Comparison of ENCODE assay signal across 8 mouse cellular contexts in the genomic region with DNA sequence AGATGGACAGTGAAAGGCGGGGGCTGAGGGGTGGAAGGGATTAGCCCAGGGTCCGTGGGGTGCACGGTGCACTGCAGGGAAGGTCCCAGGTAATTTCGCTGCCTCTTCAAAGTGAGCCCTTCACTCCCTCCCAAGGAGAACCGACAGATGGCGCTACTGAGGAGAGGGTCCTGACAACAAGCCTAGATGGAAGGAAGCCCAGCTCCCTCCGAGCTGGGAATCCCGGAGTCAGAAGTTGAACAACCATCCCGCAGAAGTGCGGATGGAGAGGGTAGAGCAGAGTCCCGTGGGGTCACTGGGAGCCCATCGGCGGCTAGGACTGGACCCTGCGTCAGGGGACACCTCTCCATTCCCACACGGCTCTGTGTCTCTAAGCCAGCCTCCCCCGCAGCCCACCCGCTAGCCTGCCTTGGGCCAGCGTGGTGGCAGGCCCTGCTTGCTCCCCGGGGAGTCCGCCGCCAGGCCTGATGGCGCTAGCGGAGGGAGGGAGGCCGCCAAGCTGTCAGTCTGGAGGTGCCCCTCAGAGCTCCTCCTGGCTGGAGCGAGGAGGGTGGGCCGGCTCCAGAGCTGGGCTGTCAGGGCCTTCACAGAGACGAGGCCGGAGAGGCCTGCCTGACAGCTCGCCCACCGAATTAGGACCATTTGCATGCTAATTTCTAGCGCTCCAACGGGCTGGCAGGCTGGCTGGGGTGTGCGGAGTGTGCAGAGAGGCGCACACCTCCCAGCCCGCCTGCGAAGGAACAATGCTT.
DNase-seq lines count a peak whose midpoint lies in the region; ATAC-seq lines count a peak whose summit lies in the region.

No protein-coding gene starts in this region.

- H3K36me3 ChIP-seq in liver, embryonic 11.5 days (ENCODE audit: control insufficient read depth, insufficient read depth, low read length) = no peaks in the 10 kb centered on the region
- no peaks in the 10 kb centered on the region for H3K36me3 ChIP-seq in neural tube, embryonic 14.5 days (ENCODE audit: control insufficient read depth, insufficient read depth, low read length)

- H3K4me1 ChIP-seq in liver, embryonic 11.5 days (replicated peaks; ENCODE audit: control insufficient read depth, insufficient read depth, low read length) = no peaks in the 10 kb centered on the region
- H3K4me1 ChIP-seq in neural tube, embryonic 14.5 days (ENCODE audit: control insufficient read depth, insufficient read depth, low read length) = peaks cover 18% of the 10 kb centered on the region; the same call in 1 of the 2 replicates

- H3K27me3 ChIP-seq in liver, embryonic 11.5 days (replicated peaks; ENCODE audit: control insufficient read depth, insufficient read depth, low read length) = peaks cover 10% of the 10 kb centered on the region
- H3K27me3 ChIP-seq in neural tube, embryonic 14.5 days (ENCODE audit: control insufficient read depth, insufficient read depth, low read length) = no peaks in the 10 kb centered on the region

- WGBS in liver, embryonic 11.5 days = 5% methylated on average over 36 of the region's 36 CpGs
- WGBS in neural tube, embryonic 14.5 days = 1% methylated on average over 35 of the region's 36 CpGs

- no peak overlapping the region for H3K27ac ChIP-seq in liver, embryonic 11.5 days (ENCODE audit: low read depth, low read length)
- peak overlapping the region; percentile 79 for H3K27ac ChIP-seq in neural tube, embryonic 14.5 days (ENCODE audit: low read depth, low read length)

- peak; percentile 3 for DNase-seq in thymus, postnatal 25 days
- DNase-seq in thymus, adult 18-20 months = no peak
- DNase-seq in cerebellum, postnatal 10 days = peak; percentile 91 to 92
- peak; percentile 21 to 25 for DNase-seq in frontal cortex, postnatal 14 days (ENCODE audit: low spot score in 2 of 2)
- DNase-seq in kidney, adult 9 months = peak; percentile 36
- peak; percentile 54 for DNase-seq in liver, embryonic 11.5 days (ENCODE audit: low spot score)

- H3K9ac ChIP-seq in liver, embryonic 11.5 days (ENCODE audit: low read depth, low read length) = no peak overlapping the region
- peak overlapping the region; percentile 47 for H3K9ac ChIP-seq in neural tube, embryonic 14.5 days (replicated peaks; ENCODE audit: low read depth, low read length)

- peak overlapping the region; percentile 39 for H3K4me3 ChIP-seq in liver, embryonic 11.5 days (ENCODE audit: low read depth, low read length)
- H3K4me3 ChIP-seq in neural tube, embryonic 14.5 days (ENCODE audit: low read depth, low read length) = peak overlapping the region; percentile 21

- no peak for ATAC-seq in liver, embryonic 11.5 days (replicated peaks; ENCODE audit: low FRiP score)
- ATAC-seq in neural tube, embryonic 14.5 days (ENCODE audit: low read depth) = peak; percentile 80
- ATAC-seq in erythroid progenitor cell, adult 5-6 weeks (replicated peaks; ENCODE audit: low FRiP score, poor library complexity, severe bottlenecking) = no peak

- peak overlapping the region; percentile 72 for H3K4me2 ChIP-seq in liver, embryonic 11.5 days
- peak overlapping the region; percentile 62 for H3K4me2 ChIP-seq in neural tube, embryonic 14.5 days (ENCODE audit: low read depth, low read length)

- no peaks in the 10 kb centered on the region for H3K9me3 ChIP-seq in liver, embryonic 11.5 days (ENCODE audit: control insufficient read depth, low read length)
- H3K9me3 ChIP-seq in neural tube, embryonic 14.5 days (ENCODE audit: control insufficient read depth, low read length) = no peaks in the 10 kb centered on the region

Comparison
In these comparisons a context has a peak if more than half of its experiments do, and no peak if none do; other contexts are left out.
1. DNase-seq: peak in thymus, postnatal 25 days (single experiment), cerebellum, postnatal 10 days (2 of 2), frontal cortex, postnatal 14 days (2 of 2), kidney, adult 9 months (single experiment) and liver, embryonic 11.5 days (single experiment); none in thymus, adult 18-20 months (0 of 2).